Mouse (Mus musculus): ENCODE results near the gene Ttc30a2. TPM values are rescaled to one million over a fixed set of nuclear protein-coding genes. Genes with fewer than 3 reads are reported as not detected.
"Not testable (repeated sequence)": the region's sequence is repeated elsewhere in the genome, so short reads cannot be mapped to it uniquely, and the experiment has no call there.

The Ttc30a2 gene
- polyA plus RNA-seq, 1 experiment from 2014 or later, result 1.1 TPM

DNA sequence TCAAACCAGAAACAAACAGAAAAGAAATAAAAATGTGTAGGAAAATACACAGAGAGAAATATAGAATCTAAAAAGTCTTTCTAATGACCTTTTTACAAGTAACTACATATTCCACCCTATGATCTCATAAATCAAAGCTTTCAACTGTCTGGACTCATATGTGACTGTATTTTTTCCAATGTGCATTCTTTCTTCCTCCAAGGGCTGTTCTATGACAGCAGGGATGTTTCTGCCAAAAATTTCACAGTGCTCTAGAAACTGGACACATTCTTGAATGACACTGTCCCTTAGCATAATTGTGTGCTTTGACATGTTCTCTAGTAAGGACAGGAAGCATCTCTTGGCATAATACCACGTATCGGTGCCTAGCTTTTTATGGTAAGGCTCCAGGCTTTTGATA, 1.9 kb downstream of the Ttc30a2 start:
- not testable (repeated sequence) for H3K9me3 ChIP-seq; H3K27me3 ChIP-seq; H3K4me2 ChIP-seq; H3K9ac ChIP-seq; ATAC-seq (ENCODE audit: low read depth); H3K4me3 ChIP-seq; H3K4me1 ChIP-seq (replicated peaks); H3K27ac ChIP-seq (replicated peaks); H3K36me3 ChIP-seq
- 91% methylated on average over 2 of the region's 2 CpGs for WGBS

DNA sequence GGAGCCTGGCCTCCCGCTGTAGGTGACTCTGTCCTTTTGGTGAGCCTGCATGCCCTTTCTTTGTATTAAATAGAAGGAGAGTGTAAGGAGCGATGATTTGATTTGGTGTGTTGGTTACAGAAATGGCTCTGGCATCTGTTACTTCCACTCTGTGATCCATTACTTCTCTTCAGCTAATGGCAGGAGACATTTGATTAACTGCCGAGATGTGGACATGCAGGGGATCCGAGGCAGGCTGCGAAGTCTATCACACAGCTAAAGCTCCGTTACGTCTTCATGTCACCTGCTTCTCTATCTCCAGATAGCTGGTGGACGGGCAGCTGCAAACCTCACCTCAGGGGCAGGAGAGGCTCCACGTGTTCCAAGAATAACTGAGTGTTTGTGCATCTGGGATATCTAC, 3.8 kb downstream of the Ttc30a2 start:
- Histone ChIP-seq H3K36me3 (no peaks in the 10 kb centered on the region), H3K4me1 (replicated peaks) (no peaks in the 10 kb centered on the region), H3K4me2 (no peak overlapping the region), H3K9me3 (no peaks in the 10 kb centered on the region), H3K27ac (replicated peaks) (no peak overlapping the region), H3K27me3 (no peaks in the 10 kb centered on the region), H3K4me3 (no peak overlapping the region), H3K9ac (no peak overlapping the region)
- 58% methylated on average over 9 of the region's 9 CpGs for WGBS
- ATAC-seq (ENCODE audit: low read depth), result no peak

GRCm38 (mm10) chr2:75964972-75965371, 13.0 kb downstream of the Ttc30a2 start:
- 22% methylated on average over 5 of the region's 5 CpGs for WGBS

DNA sequence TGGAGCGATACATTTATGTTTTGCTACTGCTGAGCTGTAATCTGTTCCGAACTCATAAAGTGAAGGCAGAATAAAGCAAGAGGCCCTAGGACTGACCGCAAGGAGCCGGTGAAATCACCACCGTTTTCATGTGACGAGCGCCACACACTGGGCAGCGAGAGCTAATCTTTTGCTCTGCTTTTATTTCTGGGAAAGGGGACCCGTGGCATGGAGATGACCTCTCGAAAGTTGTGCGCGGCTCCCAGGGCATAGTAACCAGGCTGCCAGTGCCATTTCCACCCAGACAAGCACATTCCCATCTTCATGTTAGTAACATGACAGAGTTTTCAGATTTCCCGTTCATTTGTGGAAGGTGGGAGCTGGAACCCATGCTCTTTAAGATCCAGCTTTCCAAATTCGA, 13.5 kb downstream of the Ttc30a2 start:
- Histone ChIP-seq H3K4me2 (peak overlapping the region; percentile 42), H3K27me3 (0 out of 2 replicates have a peak, but pooled peaks cover 3% of the 10 kb centered on the region), H3K36me3 (no peaks in the 10 kb centered on the region), H3K9me3 (no peaks in the 10 kb centered on the region), H3K9ac (peak overlapping the region; percentile 34; the same call in 1 of the 2 replicates), H3K4me3 (0 out of 2 replicates have a peak overlapping the region, but pooled peaks have one; percentile 6), H3K27ac (replicated peaks) (0 out of 2 replicates have a peak overlapping the region, but pooled peaks have one; percentile 14), H3K4me1 (replicated peaks) (peaks cover 27% of the 10 kb centered on the region)
- peak; percentile 21; the same call in 1 of the 2 replicates for ATAC-seq (ENCODE audit: low read depth)
- 15% methylated on average over 14 of the region's 14 CpGs for WGBS

More at GRCm38 (mm10) chr2:75964972-75965371, 13.0 kb downstream of the Ttc30a2 start:
- Histone ChIP-seq H3K36me3 (no peaks in the 10 kb centered on the region), H3K9me3 (no peaks in the 10 kb centered on the region), H3K4me1 (replicated peaks) (peaks cover 23% of the 10 kb centered on the region), H3K27ac (replicated peaks) (0 out of 2 replicates have a peak overlapping the region, but pooled peaks have one; percentile 14), H3K4me2 (peak overlapping the region; percentile 42), H3K4me3 (no peak overlapping the region), H3K9ac (peak overlapping the region; percentile 34; the same call in 1 of the 2 replicates), H3K27me3 (0 out of 2 replicates have a peak, but pooled peaks cover 3% of the 10 kb centered on the region)
- peak; percentile 79 for ATAC-seq (ENCODE audit: low read depth)

- Histone ChIP-seq H3K27me3 (0 out of 2 replicates have a peak, but pooled peaks cover 3% of the 10 kb centered on the region), H3K9ac (no peak overlapping the region), H3K4me1 (replicated peaks) (peaks cover 32% of the 10 kb centered on the region), H3K27ac (replicated peaks) (no peak overlapping the region), H3K9me3 (no peaks in the 10 kb centered on the region), H3K4me2 (peak overlapping the region; percentile 42), H3K36me3 (no peaks in the 10 kb centered on the region), H3K4me3 (no peak overlapping the region)
- no peak for ATAC-seq (ENCODE audit: low read depth)
- WGBS, result 65% methylated on average over 5 of the region's 5 CpGs
Measured at GRCm38 (mm10) chr2:75964051-75964450, 13.9 kb downstream of the Ttc30a2 start.

DNA sequence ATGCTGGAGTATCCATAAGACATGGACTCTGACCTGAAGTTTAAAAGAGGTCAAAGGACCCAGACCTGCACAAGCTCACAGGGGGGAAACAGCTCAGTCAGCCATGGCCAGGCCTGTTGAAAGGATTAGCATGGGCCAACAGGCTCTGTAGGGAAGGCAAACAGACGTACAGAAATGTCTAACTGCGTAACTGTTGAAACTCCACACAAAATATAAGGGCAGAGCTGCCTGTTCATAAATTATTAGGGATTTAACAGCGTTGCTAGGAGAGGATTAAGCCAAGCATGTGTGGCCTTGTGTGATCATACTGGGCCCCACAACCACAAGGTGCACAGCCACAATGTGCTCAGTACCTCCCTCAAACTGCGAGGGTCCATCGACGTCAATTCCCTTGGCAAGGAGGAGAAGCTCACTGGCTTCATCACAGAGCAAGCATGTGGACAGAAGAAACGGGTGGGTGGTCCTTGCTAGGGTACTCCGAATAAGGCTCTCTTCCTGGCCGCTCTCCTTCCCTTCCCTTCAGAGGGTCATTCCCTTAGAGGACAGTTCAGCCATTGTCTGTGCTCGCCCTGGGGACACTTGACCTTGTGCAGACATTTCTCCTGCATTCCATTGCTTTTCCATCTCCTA, 14.6 kb downstream of the Ttc30a2 start:
- Histone ChIP-seq H3K9ac (no peak overlapping the region), H3K9me3 (no peaks in the 10 kb centered on the region), H3K27me3 (0 out of 2 replicates have a peak, but pooled peaks cover 3% of the 10 kb centered on the region), H3K4me1 (replicated peaks) (peaks cover 39% of the 10 kb centered on the region), H3K27ac (replicated peaks) (no peak overlapping the region), H3K36me3 (no peaks in the 10 kb centered on the region), H3K4me2 (no peak overlapping the region), H3K4me3 (no peak overlapping the region)
- no peak for ATAC-seq (ENCODE audit: low read depth)
- 52% methylated on average over 10 of the region's 10 CpGs for WGBS

DNA sequence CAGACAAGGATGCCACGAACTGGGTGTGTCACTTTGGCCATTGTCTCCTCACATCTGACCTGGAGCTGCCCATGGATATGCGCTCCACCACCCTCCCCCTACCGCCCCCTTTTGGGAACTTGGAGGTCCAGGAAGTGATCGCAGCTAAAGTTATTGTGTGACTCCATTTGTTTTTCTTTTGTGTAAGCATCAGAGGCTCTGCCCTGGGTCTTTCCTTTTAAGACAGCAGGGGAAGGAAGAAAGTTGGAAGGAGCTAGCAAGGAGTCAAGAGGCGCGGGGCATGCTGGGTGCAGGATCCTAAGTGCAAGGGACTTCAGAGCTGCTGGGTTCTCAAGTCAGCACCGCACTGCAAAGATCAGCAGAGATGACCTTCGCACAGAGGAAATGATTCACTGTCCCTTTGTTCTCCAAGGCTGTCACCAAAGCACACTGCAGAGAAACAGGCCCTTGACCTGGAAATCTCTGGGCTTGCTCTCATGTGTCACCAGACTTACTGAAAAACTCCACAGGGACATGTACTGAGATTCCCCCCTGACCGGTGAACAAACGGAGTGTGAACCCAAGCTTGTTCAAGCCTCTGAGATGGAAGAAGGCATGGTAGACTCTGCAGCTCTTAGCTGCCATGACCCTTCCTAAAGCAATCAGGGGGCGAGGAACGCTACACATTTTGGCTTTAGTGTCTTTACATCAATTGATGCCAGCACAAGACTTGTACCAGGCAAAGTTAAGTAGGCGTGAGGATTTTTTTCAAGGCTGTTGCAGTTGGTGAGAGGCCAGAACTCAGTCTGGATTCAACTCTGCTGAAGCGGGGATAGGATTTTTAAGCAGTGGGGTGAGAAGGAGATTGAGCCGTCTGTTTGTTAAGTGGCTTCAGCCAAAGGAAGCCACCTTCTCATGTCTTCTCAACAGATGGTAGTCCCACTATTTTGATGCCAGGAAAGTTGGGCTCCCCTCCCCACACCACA, 17.3 kb downstream of the Ttc30a2 start:
- 0 out of 2 replicates have a peak overlapping the region, but pooled peaks have one; percentile 12 for H3K9ac ChIP-seq
- H3K4me3 ChIP-seq, result no peak overlapping the region
- no peaks in the 10 kb centered on the region for H3K36me3 ChIP-seq
- H3K27ac ChIP-seq (replicated peaks), result peak overlapping the region; percentile 68
- H3K9me3 ChIP-seq, result no peaks in the 10 kb centered on the region
- peak overlapping the region; percentile 46 for H3K4me2 ChIP-seq
- H3K4me1 ChIP-seq (replicated peaks), result peaks cover 49% of the 10 kb centered on the region
- 48% methylated on average over 15 of the region's 15 CpGs for WGBS
- 0 out of 2 replicates have a peak, but pooled peaks cover 3% of the 10 kb centered on the region for H3K27me3 ChIP-seq
- peak; percentile 19; the same call in 1 of the 2 replicates for ATAC-seq (ENCODE audit: low read depth)

DNA sequence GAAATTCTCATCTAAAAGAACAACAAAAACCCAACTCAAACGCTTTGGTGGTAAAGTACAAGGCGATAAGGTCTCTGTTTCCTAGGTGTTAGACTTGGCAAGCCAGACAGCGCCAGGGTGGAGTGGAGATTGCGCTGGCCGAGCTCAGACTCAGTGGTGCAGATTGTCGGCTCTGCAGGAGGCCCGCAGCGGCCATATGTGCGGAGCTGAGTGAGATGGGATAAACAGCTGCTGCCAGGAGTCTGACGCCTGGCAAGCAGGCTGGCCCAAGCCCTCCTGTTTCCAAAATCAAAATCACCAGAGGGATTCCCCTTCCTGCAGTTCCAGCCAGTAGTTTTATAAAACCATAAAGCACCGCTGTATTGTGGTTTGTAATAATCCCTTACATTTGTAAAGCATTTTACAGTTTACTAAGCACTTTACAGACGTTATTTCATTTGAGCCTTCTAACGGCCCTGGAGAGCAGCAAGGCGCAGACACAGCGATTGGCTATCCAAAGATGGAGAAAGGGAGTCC, 18.1 kb downstream of the Ttc30a2 start:
- Histone ChIP-seq H3K36me3 (no peaks in the 10 kb centered on the region), H3K27me3 (0 out of 2 replicates have a peak, but pooled peaks cover 3% of the 10 kb centered on the region), H3K9ac (0 out of 2 replicates have a peak overlapping the region, but pooled peaks have one; percentile 12), H3K4me3 (no peak overlapping the region), H3K4me2 (peak overlapping the region; percentile 46), H3K27ac (replicated peaks) (peak overlapping the region; percentile 68), H3K9me3 (no peaks in the 10 kb centered on the region), H3K4me1 (replicated peaks) (peaks cover 48% of the 10 kb centered on the region)
- 7% methylated on average over 15 of the region's 15 CpGs for WGBS
- peak; percentile 71; the same call in 1 of the 2 replicates for ATAC-seq (ENCODE audit: low read depth)

DNA sequence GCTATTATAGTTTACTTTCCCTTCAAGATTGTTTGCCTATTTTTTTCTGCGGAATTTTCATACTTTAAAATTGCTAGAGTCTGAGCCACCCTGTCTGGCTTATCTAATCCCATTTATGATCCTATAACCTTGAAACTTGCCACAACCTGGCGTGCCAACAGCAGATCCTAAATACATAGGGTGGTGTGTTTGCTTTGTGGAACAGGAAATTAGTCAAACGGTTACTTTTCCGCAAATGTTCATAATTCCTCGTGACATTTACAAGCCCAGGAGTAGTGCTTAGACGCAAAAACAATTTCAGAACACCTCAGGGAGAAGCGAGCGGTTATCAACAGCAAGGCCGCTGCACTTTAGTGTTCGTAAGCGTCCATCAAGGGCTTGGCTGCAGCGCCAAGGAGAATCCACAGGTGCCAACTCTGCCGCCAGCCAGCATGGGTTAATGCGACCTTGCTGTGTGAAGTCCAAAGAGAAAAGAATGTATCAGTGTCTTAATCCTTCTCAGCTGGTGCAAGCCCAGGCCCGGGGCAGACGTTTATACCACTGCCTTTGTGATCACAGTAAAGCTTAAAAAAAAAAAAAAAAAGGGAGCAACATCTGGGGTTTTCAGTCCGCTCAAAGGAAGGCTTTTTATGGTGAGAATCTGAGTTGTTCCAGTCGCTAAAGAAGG, 18.7 kb downstream of the Ttc30a2 start:
- Histone ChIP-seq H3K36me3 (no peaks in the 10 kb centered on the region), H3K27me3 (0 out of 2 replicates have a peak, but pooled peaks cover 3% of the 10 kb centered on the region), H3K9ac (0 out of 2 replicates have a peak overlapping the region, but pooled peaks have one; percentile 12), H3K27ac (replicated peaks) (peak overlapping the region; percentile 68), H3K4me1 (replicated peaks) (peaks cover 42% of the 10 kb centered on the region), H3K4me3 (no peak overlapping the region), H3K4me2 (peak overlapping the region; percentile 46), H3K9me3 (no peaks in the 10 kb centered on the region)
- ATAC-seq (ENCODE audit: low read depth), result no peak
- 32% methylated on average over 18 of the region's 18 CpGs for WGBS

GRCm38 (mm10) chr2:75955709-75956108, 22.3 kb downstream of the Ttc30a2 start:
- no peaks in the 10 kb centered on the region for H3K9me3 ChIP-seq
- ATAC-seq (ENCODE audit: low read depth), result no peak
- 61% methylated on average over 14 of the region's 14 CpGs for WGBS
- H3K4me3 ChIP-seq, result no peak overlapping the region
- H3K27me3 ChIP-seq, result 0 out of 2 replicates have a peak, but pooled peaks cover 2% of the 10 kb centered on the region
- no peak overlapping the region for H3K27ac ChIP-seq (replicated peaks)
- H3K9ac ChIP-seq, result no peak overlapping the region
- H3K4me1 ChIP-seq (replicated peaks), result peaks cover 34% of the 10 kb centered on the region
- H3K36me3 ChIP-seq, result no peaks in the 10 kb centered on the region
- H3K4me2 ChIP-seq, result no peak overlapping the region

DNA sequence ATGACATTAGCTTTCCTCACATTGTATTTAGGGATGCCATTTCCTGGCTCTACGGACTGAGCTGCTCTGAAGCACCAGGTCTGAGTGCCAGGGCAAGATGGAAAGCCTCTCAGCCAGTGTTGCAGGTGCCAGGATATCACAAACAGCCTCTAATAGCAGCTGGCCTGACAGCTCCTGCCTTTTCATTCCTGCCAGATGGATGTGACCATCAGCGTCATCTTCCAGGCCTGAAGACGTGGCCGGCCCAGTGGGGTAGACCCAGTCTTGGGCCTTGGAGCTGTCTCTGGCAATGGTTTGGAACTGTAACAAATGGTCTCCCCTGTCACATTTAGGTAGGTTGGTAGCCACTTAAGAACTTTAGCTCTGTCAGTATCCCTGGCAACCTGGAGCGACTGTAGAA, 24.6 kb downstream of the Ttc30a2 start:
- Histone ChIP-seq H3K36me3 (no peaks in the 10 kb centered on the region), H3K9me3 (no peaks in the 10 kb centered on the region), H3K27me3 (no peaks in the 10 kb centered on the region), H3K4me2 (no peak overlapping the region), H3K4me3 (no peak overlapping the region), H3K9ac (no peak overlapping the region), H3K4me1 (replicated peaks) (peaks cover 10% of the 10 kb centered on the region), H3K27ac (replicated peaks) (no peak overlapping the region)
- 93% methylated on average over 5 of the region's 5 CpGs for WGBS
- no peak for ATAC-seq (ENCODE audit: low read depth)

All from neural tube, embryonic 13.5 days (tissue).